Mouse (Mus musculus) spleen, adult 2 months (tissue): ENCODE results near the gene Otop3.

Experiments
- CTCF ChIP-seq: fragments of 200-500 bp; IDR thresholded peaks from 2 replicates; pipeline ENCODE4 v1.5.1; 2011; ENCODE audit warnings: mild to moderate bottlenecking, inconsistent platforms; ENCODE audit not compliant: insufficient read depth, insufficient read length, insufficient replicate concordance; ENCODE audit errors: extremely low read depth
- POLR2A ChIP-seq: fragments of 200-500 bp; IDR thresholded peaks from 2 replicates; pipeline ENCODE4 v1.6.1; 2011; ENCODE audit warnings: low read depth, low read length, inconsistent platforms

- no peak for TF ChIP-seq CTCF
- no peak for TF ChIP-seq POLR2A
These were observed 41.7 kb upstream of the Otop3 start for GRCm38 (mm10) chr11:115292631-115293375.
